Mouse (Mus musculus) liver, adult (tissue): ENCODE data around the gene Abcg4.

Experiments
- GATA4 ChIP-seq: IDR thresholded peaks from 2 replicates; pipeline ENCODE4 v1.6.1; 2014; ENCODE audit warnings: mild to moderate bottlenecking, low read length; ENCODE audit not compliant: insufficient replicate concordance

The Abcg4 gene

DNA sequence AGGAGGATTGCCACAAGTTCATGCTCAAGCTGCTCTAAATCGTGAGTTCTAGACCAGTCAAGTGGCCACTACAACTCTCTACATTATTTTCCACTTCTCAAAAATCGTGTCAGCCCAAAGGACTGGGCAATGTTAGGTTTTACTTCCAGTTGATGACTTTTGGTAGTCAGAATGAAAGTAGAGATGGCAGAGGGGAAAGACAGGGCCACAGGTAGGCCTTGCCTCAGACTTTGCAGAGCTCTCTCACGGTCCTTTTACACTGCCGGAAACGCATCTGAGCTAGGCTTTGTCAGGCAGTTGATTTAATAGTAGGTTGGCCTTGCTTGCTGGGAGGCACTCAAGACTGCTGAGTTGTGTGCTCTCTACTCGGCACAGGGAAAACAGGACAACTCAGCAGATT, 35.7 kb upstream of the Abcg4 start:
- TF ChIP-seq GATA4 = no peak

DNA sequence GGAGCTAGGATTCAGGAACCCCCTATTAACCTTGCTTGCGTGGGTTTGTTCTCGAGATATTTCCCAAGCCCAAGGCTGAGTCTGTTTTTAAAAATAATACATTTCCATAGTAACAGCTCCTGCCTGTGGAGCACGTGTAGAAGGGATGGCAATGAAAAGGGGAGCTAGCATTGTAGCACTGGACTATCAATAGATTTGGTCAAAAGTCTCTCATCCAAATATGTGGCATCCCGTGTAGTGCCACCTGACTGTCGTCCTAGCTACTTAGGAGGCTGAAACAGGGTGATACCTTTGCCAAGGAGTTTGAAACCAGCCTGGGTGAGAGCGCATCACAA, 32.4 kb upstream of the Abcg4 start:
- no peak for TF ChIP-seq GATA4

DNA sequence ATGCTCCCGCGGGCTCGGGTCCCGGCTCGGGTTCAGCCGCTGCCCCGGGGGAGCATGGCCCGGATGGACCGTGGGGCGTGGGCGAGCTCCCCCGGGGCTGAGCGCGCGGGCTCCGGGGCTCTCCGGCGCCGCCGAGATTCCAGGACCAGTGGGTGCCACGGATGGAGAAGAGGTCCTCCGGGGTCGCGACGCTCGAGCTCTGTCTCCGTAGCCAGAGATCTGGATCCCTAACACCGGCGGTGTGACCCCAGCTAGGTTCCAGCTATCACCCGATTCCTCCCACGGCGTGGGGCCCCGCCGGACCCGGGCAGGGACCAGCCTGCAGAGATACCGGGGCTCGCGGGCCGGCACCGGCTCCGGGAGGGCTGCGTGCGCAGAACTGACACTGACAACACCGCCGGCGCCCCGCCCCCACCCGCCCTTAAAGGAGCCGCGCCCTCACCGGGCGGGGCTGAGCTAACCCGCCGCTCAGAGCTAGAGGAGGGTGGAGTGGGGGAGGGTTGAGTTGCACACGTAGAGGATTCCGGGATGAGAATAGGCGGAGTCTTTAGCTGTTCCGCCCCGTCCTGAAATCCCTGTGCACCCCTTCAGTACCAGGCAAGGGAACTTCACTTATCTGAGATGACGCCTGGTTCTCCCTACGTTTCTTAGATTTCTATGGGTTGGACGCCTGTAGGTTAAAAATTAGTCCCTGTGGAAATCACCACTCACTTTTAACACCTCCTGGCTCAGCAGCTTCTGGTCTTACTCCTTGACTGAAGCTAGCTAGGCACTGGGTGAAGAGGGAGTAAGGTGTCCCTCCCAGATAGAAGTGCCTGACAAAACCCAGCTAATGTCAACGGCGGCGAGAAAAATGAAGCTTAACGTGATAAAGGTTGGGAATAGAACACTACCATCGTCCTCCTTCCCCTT, 31.7 kb upstream of the Abcg4 start, which contains the start of gene C2cd2l:
Gene C2cd2l, minus strand, starts transcription at position 399 of the 912 bp plus-strand sequence.
- TF ChIP-seq GATA4 = no peak

DNA sequence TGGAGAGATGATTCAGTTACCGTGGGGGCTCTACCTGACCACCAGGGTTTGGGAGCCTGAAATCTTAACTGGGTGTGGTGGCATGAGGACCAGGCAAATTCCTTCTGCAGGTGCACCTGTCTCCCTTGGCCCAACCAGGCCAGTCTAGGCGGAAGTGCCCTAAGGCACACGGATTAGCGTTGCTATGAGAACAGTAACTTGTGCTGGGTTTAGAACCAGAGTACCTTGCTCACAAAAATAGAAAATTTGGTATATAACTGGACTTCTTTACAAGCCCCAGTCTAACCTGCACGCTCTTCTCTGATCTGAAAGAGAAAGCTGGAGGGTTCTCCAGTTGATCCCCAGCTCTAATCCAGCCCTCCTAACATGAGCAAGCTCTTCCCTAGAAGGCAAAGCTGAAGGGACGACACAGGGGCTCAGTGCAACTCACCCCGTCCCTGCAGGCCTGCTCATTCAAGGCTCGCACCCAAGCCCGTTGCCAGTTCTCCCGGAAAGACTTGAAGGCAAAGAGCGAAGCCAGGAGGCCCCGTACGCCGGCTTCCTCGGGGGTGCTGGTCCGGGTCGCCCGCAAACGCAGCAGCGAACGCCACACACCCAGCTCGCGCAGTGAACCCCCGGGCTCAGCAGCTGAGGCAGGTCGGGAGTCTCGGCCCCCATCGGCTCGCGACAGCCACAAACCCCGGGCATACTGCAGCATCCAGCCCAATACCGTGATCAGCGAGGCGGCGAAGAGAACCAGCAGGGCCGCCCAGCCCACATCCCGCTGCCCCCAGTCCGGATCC, 30.9 kb upstream of the Abcg4 start:
- no peak for TF ChIP-seq GATA4

DNA sequence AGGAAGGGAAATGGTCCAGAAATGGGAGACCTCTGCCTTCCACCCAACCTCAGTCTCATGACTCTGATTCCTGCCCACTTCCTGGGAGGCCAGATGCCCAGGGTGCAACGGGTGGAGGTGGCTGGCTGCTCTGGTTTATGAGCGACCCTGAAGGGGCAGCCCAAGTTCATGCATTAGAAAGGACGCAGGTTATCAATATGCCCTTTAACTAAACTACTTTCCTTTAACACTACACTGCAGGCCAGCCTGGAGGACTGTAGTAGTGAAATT, 30.3 kb upstream of the Abcg4 start:
- no peak for TF ChIP-seq GATA4

DNA sequence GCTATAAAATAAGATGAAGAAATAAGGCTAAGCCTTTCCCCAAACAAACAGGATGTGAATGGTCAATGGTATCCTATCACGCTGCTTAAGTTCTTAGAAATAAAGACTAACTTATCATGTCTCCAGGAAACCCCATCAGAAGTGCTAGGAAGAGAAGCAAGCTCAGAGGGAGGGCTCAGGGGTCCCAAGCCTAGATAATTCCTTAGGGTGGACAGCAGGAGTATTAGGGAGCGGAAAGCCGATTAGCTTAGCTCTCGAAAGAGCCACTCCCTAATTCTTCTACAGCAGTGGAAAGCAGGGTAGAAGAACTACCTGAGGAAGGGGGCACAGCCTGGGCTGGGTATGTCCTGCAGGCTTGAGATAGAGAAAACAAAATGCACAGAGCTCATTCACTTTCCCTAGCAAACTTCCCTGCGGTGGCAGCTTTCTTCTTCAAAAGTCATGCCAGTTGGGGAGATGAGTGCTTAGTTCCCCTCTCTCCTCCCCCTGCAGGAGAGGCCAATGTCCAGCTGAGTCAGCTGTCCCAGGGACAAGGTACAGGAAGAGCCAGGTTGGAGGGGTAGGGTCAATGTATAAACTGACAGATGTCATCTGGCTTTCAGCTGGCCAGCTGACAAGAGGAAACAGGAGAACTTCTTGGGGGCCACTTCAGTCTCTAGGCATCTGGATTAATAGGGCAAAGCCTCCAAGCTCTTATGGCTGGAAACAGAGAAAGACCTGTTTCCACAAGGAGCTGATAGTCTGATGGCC, 29.8 kb upstream of the Abcg4 start:
- TF ChIP-seq GATA4 = no peak

DNA sequence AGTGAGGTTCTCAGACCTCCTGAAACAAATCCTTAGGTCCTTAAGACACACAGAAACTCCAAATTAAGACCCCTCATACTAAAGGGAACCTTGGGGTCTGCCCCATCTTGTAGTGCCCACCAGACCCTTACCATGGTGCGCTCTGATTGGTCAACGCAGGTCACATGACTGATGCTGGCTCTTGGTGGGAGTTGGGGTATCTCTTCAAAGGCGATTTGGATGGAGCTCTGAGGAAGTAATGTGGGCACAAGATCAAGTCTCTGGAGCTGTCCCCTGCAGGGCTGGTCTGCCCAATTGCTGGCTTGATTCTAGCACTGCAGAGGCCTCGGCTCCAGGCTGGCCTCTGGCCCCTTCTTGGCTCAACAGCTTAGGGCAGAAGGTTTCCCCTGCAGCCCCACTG, 29.0 kb upstream of the Abcg4 start:
- TF ChIP-seq GATA4 = no peak

DNA sequence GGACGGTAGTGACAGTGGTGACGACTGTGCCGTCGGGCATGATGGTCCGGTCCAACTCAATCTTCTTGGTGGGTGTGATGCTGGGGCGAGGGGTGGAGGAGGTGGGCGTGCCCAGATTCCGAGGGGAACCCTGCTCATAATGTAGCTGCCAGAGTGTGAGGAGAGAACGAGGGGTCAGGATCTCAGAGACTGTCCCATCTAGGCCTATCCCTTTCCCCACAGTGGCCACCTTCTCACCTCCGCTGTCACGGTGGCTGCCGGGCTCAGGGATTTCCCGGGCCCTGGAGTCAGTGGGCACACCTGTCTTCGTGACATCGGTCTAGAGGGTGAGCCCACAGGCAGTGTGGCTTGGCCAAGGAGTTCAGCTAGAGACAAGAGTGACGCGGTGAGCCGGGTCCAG, 26.5 kb upstream of the Abcg4 start:
- TF ChIP-seq GATA4 = no peak

DNA sequence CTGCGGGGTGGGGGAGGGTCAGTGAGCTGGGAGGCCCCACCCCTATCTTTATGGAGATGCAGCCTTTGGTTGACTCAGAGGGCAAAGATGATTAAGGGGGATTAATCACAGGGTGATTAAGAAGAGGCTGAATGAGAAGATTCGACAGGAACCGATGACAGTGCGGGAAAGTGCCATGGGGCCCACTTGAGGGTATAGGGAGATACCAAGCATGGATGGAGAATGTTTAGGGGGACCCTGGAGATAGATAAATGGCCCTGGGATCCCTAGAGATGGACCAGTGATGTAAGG, 25.8 kb upstream of the Abcg4 start:
- no peak for TF ChIP-seq GATA4

DNA sequence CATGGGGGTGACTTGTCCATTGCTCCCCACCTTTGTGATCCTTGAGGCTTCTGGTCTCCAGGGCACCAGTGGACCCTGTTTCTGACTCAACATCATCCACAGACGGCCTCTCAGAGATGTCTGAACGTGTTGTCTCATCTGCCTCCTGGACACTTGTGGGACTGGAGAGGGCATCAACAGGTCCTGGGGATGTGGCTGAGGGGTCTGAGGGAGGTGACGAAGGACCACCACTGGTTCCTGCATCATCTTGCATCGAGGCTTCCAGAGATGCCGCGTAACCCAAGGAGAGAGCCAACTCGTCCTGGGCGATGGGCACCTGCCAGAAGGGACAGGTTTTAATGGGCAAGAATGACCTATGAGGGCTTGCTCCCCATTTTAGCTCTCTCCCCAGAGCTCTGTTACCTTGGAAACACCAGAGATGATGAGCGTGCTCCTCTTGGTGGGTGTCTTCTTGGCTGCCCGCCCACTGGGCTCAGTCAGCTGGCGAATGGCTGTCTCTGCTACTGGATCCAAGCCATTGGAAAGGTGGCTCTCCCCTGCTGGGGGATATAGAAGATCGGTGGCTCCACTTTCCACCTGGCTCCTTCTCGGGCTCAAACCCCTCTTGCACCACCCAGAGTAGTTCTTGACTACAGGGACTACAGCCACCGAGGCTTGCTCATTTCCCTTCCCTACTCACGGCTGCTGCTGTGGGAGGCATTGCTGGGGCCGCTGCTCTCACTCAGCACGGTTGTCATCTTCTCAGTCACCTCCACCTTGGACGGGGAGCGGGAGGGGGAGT, 25.3 kb upstream of the Abcg4 start:
- no peak for TF ChIP-seq GATA4

DNA sequence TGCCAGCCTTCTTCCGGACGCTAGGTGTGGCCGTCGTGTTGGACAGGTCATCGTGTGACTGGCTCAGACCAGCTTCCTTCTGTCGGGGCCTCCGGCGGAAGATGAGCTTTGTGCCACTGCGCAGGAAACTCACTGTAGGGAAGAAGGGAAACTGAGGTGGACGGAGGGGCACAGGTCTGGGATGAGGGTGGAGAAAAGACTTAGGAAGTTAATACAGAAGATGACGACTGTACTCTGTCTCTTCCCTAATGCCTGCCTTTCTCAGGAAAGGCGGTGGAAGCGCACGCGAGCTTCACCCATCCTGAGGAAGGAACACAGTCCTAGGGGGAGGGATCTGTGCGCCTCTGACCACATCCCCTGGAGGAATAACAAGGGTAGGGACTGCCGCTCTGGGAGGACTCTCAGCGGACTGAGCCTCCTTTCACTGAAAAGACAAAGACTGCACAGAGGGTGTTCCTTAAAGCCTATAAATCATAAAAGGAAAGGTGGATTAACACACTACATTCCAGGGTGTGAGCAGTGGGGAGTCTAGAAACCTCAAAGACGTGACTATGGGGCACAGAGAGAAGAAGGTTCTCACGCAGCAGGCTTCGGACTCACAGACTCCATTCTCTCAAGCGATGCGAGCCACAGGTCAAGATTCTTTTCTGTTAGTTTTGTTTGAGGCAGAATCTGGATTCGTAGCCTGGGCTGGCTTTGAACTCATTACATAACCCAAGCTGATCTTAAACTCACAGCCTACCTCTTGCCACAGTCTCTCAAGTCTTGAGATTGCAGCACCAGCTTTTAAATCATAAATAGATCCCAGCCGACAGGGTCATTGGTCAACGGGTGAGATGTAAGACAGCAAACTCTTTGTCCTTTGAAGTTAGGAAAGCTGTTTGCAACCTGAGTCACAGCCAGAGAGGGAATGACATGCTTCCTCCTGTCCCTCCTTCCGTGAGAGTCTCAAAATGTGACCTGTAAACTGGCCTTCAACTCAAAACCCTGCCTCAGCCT, 23.0 kb upstream of the Abcg4 start:
- no peak for TF ChIP-seq GATA4

DNA sequence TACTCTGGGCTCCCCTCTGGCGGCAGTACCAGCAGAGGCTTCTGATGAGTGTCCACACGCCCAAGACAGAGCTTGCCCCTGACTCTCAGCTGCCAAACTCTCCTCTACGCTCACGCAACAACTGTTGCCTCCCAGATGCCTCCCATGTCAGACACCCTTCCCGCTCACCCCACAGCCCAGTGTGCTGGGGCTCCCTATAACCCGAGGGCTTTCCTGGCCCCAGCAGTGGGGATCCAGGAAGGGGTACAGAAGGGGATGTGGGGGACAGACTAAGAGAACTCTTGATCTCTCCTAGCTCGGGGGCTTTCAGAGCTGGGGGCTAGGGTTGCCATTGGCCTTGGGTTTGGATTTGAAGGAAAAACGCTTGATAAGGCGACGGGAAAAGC, 22.3 kb upstream of the Abcg4 start:
- no peak for TF ChIP-seq GATA4

DNA sequence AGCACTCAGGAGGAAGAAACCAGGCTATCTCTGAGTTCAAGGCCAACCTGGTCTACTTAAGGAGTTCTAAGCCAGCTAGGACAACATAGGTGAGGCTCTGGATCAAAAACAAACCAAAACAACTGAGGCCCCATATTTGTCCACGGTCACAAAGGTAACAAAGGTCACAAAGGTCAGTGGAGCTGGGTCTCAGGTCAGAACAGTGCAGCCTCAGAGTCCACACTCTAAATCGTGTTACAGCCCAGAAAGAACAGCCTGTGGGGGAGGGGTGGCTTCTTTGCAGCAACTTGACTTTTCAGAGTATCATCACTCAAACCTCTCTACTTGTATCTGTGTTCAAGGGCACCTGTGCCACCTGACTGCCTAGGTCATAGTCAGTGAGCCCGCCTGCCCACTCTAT, 21.3 kb upstream of the Abcg4 start:
- TF ChIP-seq GATA4 = no peak

DNA sequence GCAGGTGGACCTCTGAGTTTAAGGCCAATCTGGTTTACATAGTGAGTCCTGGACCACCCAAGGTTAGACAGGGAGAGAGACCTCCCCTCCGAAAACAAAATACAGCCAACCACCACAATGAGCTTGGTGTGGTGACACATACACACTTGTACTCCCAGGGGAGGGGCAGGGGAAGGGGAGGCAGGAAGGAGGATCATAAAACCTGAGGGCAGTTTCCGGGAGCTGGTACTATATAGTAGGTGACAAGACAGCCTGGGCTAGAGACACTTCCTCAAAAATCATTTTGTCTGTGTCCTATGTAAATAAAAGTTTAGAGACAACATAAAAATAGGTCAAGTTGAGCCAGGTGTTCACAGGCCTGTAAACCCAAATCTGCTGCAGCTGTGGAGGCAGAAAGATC, 18.8 kb upstream of the Abcg4 start:
- TF ChIP-seq GATA4 = no peak
